Mouse (Mus musculus) cortical plate, adult 2 months (tissue): ENCODE measurements around the gene Krt35.

Experiments
- CTCF ChIP-seq: fragments of 200-500 bp; IDR thresholded peaks from 2 replicates; pipeline ENCODE4 v1.5.1; 2011; ENCODE audit warnings: mild to moderate bottlenecking, control low read depth, low read length; ENCODE audit not compliant: insufficient read depth; ENCODE audit errors: extremely low read depth
- POLR2A ChIP-seq: fragments of 200-500 bp; IDR thresholded peaks from 2 replicates; pipeline ENCODE4 v1.6.1; 2011; ENCODE audit warnings: mild to moderate bottlenecking, low read length, control low read depth; ENCODE audit not compliant: insufficient read depth; ENCODE audit errors: extremely low read depth

- TF ChIP-seq CTCF = no peak
- TF ChIP-seq POLR2A = no peak
These were observed 28.9 kb upstream of the Krt35 start for GRCm38 (mm10) chr11:100124901-100125300.
